Mouse (Mus musculus) cortical plate, adult 2 months (tissue): Measurements from ENCODE around the gene Zfp821.

ENCODE experiments used
- CTCF ChIP-seq: fragments of 200-500 bp; IDR thresholded peaks from 2 replicates; pipeline ENCODE4 v1.5.1; 2011; ENCODE audit warnings: mild to moderate bottlenecking, control low read depth, low read length; ENCODE audit not compliant: insufficient read depth; ENCODE audit errors: extremely low read depth
- POLR2A ChIP-seq: fragments of 200-500 bp; IDR thresholded peaks from 2 replicates; pipeline ENCODE4 v1.6.1; 2011; ENCODE audit warnings: mild to moderate bottlenecking, low read length, control low read depth; ENCODE audit not compliant: insufficient read depth; ENCODE audit errors: extremely low read depth

DNA sequence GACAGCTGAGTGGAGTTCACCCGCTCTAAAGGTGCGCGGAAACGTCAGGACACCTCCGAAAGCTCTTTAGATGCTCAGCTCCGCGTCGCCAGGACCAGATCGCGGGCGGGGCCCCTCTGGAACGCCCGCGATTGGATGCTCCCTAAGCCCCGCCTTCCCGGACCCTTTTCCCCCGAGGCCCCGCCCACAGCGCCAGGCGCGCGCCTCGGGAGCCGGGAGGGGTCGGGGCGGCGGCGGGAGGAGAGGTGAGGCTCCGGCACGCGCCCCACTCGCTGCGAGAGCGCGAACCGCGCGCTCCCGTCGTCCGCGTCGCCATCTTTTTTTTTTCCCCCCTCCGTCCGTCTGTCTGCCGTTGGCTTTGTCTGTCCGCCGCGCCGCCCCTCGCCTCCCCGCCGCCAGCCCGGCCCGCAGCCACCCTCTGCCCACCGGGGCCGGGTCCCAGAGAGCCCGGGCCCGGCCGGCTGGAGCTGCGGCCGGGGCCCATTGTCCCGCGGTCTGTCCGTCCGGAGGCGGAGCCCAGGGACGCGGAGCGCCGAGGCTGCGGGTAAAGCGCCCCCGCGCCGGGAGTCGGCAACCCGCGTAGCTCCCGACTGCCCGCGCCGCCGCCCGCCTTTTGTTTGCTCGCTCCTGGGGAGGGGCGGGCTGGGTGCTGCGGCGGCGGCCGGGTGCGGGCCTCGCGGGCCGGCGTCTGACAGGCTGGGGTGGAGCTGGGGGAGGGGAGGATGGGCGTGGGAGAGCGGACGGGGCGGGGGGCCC is at the start of gene Zfp821:
- no peak for TF ChIP-seq CTCF
- peak; percentile 58; the same call in 1 of the 2 replicates for TF ChIP-seq POLR2A
